Mouse (Mus musculus) heart, adult 2 months (tissue): ENCODE results near the gene Ap3s2. TPM values are rescaled to one million over a fixed set of nuclear protein-coding genes. Genes with fewer than 3 reads are reported as not detected.

Source experiments
- DNase-seq, 2 experiments: peaks; one replicate each; pipeline ENCODE4 v3.0.0; 2021
- H3K27ac ChIP-seq: fragments of 200-600 bp; 2 replicates; pipeline ENCODE4 v1.8.1; 2022
- H3K27me3 ChIP-seq: fragments of 200-500 bp; 2 replicates; pipeline ENCODE4 v1.6.1; 2012; ENCODE audit warnings: mild to moderate bottlenecking, low read length, inconsistent platforms, mixed read lengths; ENCODE audit not compliant: control insufficient read depth, insufficient read depth
- H3K36me3 ChIP-seq: fragments of 200-500 bp; 2 replicates; pipeline ENCODE4 v1.6.1; 2012; ENCODE audit warnings: low read length, inconsistent platforms; ENCODE audit not compliant: control insufficient read depth, insufficient read depth
- H3K4me1 ChIP-seq: fragments of 200-500 bp; 2 replicates; pipeline ENCODE4 v1.6.1; 2011; ENCODE audit warnings: low read length; ENCODE audit not compliant: control insufficient read depth, insufficient read depth
- H3K4me3 ChIP-seq: fragments of 200-600 bp; 2 replicates; pipeline ENCODE4 v1.8.1; 2022
- H3K79me2 ChIP-seq: fragments of 200-500 bp; replicated peaks from 2 replicates; pipeline ENCODE4 v1.6.1; 2012; ENCODE audit warnings: mild to moderate bottlenecking, inconsistent platforms, low read length, moderate library complexity, mixed read lengths; ENCODE audit not compliant: control insufficient read depth, insufficient read depth
- H3K9ac ChIP-seq: fragments of 200-500 bp; 2 replicates; pipeline ENCODE4 v1.6.1; 2012; ENCODE audit warnings: low read depth, mild to moderate bottlenecking, control low read depth, inconsistent platforms, low read length, mixed read lengths
- CTCF ChIP-seq: fragments of 200-600 bp; IDR thresholded peaks from 2 replicates; pipeline ENCODE4 v1.8.1; 2022; ENCODE audit warnings: antibody characterized with exemption, mild to moderate bottlenecking, moderate library complexity
- EP300 ChIP-seq: fragments of 200-500 bp; IDR thresholded peaks from 2 replicates; pipeline ENCODE4 v1.6.1; 2011; ENCODE audit warnings: low read depth, low read length, control low read depth; ENCODE audit not compliant: insufficient read depth
- POLR2A ChIP-seq: fragments of 200-500 bp; IDR thresholded peaks from 2 replicates; pipeline ENCODE4 v1.6.1; 2011; ENCODE audit warnings: mild to moderate bottlenecking, low read depth, low read length, control low read depth; ENCODE audit not compliant: insufficient read depth
- WGBS: fragments of 180-500 bp; shearing (Covaris S2); methylation state at CpG from one replicate; pipeline ENCODE4 v1.1.7; 2018; 5-methylcytosine and 5-hydroxymethylcytosine counted together
- intact Hi-C: fragments of 180-260 bp; cut with DNase I; formaldehyde crosslinking; loops from one replicate; pipeline ENCODE4 v1.15.1; 2025
- polyA plus RNA-seq: library from polyadenylated mRNA; depleted of rRNA; stranded (reverse); fragments of >200 nt; gene quantifications from 2 replicates; pipeline ENCODE4 v1.2.3, GENCODE M21; 2012
- total RNA-seq, 2 experiments: library from RNA; stranded (reverse); gene quantifications; 2 replicates each; pipeline ENCODE4 v1.2.3; 2021

Ap3s2 gene
- total and polyA plus RNA-seq, 3 experiments = 13.1 to 21.9 (median 19.4) TPM

DNA sequence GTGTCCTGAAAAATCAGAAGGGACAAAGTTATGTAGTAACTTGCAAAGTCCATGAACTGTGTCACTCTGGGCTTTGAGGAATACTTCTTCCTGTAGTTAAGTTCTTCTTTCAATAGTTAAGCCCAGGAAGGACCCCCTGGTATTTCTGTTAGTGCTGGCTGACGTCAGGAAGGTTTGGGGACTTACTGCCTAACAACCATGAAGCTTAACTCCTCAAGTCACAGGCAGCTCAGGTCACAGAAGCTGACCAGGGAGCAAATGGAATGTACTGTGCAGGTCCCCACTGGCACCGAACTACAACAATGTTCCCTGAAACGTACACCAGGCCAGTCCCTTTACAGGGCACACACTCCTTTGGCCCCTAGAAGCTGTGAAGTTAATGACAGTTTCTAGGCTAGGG, 25.2 kb downstream of the Ap3s2 start:
- TF ChIP-seq CTCF (no peak), POLR2A (no peak), EP300 (no peak)
- H3K4me1 ChIP-seq = no peaks in the 10 kb centered on the region; the same call in 1 of the 2 replicates
- H3K4me3 ChIP-seq = no peak overlapping the region
- intact Hi-C loops = no loop called here
- H3K27me3 ChIP-seq = no peaks in the 10 kb centered on the region
- WGBS = 90% methylated on average over 3 of the region's 3 CpGs
- H3K79me2 ChIP-seq = no peaks in the 10 kb centered on the region
- H3K9ac ChIP-seq = no peak overlapping the region
- DNase-seq = no peak
- no peaks in the 10 kb centered on the region for H3K36me3 ChIP-seq
- H3K27ac ChIP-seq = no peak overlapping the region

DNA sequence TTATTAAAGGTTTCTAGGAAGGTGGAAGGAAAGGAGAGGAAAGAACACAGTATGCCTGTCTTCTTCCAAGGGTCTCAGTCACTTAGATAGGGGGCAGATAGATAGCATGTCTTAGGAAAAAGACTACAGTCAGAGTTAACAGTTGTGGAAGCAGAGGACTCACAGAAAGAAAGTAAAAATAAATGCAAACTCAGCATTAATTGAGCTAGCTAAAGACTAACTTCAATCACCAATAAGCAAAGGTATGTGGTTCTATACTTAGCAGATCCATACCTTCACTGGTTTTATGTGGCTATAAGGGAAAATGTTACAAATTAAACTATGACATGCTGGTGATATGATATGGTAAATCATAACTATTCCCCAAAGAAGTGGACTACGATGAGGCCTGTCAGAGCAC, 25.7 kb downstream of the Ap3s2 start:
- Histone ChIP-seq H3K36me3 (no peaks in the 10 kb centered on the region), H3K79me2 (no peaks in the 10 kb centered on the region), H3K4me1 (no peaks in the 10 kb centered on the region; the same call in 1 of the 2 replicates), H3K27me3 (no peaks in the 10 kb centered on the region), H3K4me3 (no peak overlapping the region), H3K27ac (no peak overlapping the region), H3K9ac (no peak overlapping the region)
- TF ChIP-seq EP300 (no peak), POLR2A (no peak), CTCF (no peak)
- intact Hi-C loops = no loop called here
- DNase-seq = no peak
- 94% methylated on average over 1 of the region's 1 CpGs for WGBS

DNA sequence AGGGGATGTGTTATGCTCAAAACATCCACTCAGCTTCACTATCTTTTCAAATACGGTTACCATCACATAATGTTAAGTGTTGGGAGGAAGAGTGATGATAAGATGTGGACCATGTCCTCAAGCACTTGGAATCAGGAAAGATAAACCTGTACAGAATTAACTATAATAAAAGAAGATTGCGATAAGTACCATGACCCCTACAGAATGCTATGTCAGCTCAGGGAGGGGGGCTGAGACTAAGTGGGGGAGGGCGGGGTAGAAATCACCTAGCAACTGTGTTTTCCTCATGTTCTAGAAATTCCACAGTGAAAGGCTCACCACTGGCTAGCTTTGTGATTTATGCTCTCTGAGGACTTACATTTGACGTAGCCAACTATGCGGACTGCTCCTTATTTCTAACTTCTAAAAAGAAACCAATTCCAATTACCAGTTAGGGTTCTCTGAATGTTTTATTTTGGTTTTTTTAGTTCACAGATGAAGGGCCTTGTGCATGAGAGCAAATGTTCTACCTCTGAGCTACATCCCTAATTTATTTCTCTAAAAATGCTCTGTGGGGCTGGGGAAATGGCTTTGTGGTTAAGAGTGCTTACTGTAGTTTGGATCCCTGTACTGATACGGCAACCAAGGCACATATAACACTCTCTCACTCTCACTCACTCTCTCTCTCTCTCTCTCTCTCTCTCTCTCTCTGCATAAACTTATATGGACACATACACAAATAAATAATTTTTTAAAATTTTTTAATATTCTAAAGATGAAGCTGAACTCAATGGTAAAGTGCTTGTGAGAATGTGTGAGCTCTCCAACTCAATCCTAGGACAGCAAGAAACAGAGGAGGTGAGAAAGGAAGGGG, 27.6 kb downstream of the Ap3s2 start:
- Histone ChIP-seq H3K4me1 (no peaks in the 10 kb centered on the region; the same call in 1 of the 2 replicates), H3K79me2 (no peaks in the 10 kb centered on the region), H3K36me3 (no peaks in the 10 kb centered on the region), H3K9ac (no peak overlapping the region), H3K27me3 (no peaks in the 10 kb centered on the region), H3K27ac (no peak overlapping the region), H3K4me3 (no peak overlapping the region)
- WGBS = 77% methylated on average over 6 of the region's 6 CpGs
- DNase-seq = no peak
- TF ChIP-seq CTCF = no peak
- no peak for TF ChIP-seq POLR2A
- intact Hi-C loops = loop anchor here (2.0 kb wide), 1 partner anchor 20 kb away; no protein-coding TSS in a partner anchor

DNA sequence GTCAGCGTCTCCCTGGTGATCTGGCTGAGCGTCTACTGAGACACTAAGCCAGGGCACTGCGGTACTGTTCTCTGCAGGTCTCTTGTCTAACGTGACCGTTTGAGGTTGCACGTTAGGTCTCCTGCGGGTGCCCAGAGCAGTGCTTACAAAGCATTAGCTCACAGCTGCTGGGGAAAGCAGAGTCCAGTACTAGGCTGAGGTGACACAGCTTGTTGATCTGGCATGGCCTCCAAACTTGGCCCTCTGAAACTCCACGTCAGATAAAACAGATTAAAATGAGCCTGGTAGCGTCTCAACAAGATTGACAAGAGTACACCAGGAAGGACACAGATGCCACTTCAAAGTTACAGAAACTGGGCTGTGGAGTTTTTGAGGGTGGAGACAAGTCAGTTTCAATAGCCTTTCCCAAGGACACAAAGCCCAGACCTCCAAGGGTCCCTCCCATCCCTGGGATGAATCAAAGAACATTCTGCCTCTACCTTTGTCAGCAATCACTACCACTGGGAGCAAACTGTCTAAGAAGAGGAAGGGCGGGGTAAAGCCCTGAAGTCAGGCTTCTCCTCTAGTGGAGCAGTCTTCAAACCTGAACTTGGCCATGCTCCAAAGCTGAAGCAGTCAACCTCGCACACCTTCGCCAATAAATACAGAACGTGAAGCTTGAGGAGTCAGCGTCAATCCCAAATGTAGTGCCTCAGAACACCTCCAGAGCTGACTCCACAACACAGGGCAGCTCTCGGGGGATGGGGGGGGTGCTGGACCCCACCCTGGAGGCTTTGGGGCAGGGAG, 29.8 kb downstream of the Ap3s2 start:
- H3K9ac ChIP-seq = no peak overlapping the region
- H3K4me3 ChIP-seq = no peak overlapping the region
- H3K79me2 ChIP-seq = no peaks in the 10 kb centered on the region
- H3K4me1 ChIP-seq = no peaks in the 10 kb centered on the region; the same call in 1 of the 2 replicates
- no peaks in the 10 kb centered on the region for H3K27me3 ChIP-seq
- intact Hi-C loops = no loop called here
- no peak for TF ChIP-seq POLR2A
- 81% methylated on average over 15 of the region's 15 CpGs for WGBS
- H3K27ac ChIP-seq = no peak overlapping the region
- no peak for DNase-seq
- no peaks in the 10 kb centered on the region for H3K36me3 ChIP-seq

DNA sequence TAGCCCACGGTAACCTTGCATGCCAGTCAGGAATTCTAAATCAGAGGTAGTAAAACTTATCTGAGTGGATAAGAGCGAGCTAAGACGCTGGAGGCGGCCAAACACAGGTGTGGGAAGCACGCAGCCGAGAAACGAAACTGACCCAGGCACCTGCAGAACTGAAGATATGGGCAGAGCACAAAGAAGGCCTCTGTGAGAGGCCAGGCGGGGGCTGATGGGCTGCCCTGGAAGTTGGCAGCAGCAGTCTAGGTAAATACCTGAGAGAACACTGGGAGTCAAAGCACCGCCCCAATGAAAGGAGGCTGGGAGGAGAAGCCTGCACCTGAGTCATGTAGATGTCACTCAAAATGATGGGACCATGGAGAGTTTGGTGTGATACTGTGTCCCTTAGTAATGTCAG, 31.8 kb downstream of the Ap3s2 start:
- H3K79me2 ChIP-seq = no peaks in the 10 kb centered on the region
- WGBS = 94% methylated on average over 9 of the region's 9 CpGs
- no peaks in the 10 kb centered on the region for H3K36me3 ChIP-seq
- no peak for DNase-seq
- no peaks in the 10 kb centered on the region; the same call in 1 of the 2 replicates for H3K4me1 ChIP-seq
- no peak overlapping the region for H3K4me3 ChIP-seq
- H3K27ac ChIP-seq = no peak overlapping the region
- TF ChIP-seq EP300 (no peak), POLR2A (no peak), CTCF (no peak)
- no peak overlapping the region for H3K9ac ChIP-seq
- intact Hi-C loops = no loop called here
- H3K27me3 ChIP-seq = no peaks in the 10 kb centered on the region
